Mouse (Mus musculus): ENCODE data around the gene Tmem223.

DNA sequence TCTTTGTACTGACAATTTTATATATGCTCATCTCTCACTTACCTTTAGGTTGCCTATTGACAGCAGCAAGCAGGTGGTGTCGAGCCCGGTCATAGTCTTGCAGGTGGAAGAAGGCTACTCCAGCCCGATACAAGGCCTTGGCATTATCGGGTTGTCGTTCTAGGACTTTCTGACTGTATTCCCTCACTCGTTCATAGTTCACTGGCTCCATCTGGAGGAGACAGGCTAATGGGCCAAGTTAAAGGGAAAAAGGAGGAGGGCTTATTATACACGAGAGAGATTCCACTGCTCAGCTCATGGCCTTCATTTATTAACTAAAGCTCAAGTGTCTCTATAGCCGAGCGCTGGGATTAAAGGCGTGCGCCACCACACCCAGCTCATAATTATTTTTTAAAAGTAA is 45.0 kb downstream of the Tmem223 start:
- no peak for TF ChIP-seq CTCF (IDR thresholded peaks at IDR 0.05; ENCODE audit: control insufficient read depth, insufficient read depth, low read length)
- TF ChIP-seq POLR2A (IDR thresholded peaks at IDR 0.05; ENCODE audit: borderline replicate concordance, control insufficient read depth, low read depth, low read length), result no peak
